Mouse (Mus musculus) E14TG2a.4 (cell line): ENCODE data around the gene Nol3.
A peak's percentile ranks its signal among the peaks of the same experiment; 100 is the strongest.

Experiments used
- H3K27me3 ChIP-seq: 2 replicates; pipeline ENCODE4 v1.6.1; 2014; ENCODE audit warnings: low read length, control low read depth; ENCODE audit not compliant: insufficient read depth
- H3K36me3 ChIP-seq: 2 replicates; pipeline ENCODE4 v1.6.1; 2014; ENCODE audit warnings: low read length, control low read depth; ENCODE audit not compliant: insufficient read depth
- H3K4me1 ChIP-seq: replicated peaks from 2 replicates; pipeline ENCODE4 v1.6.1; 2014; ENCODE audit warnings: low read depth, low read length, control low read depth
- H3K4me3 ChIP-seq: replicated peaks from 2 replicates; pipeline ENCODE4 v1.5.1; 2014; ENCODE audit warnings: mild to moderate bottlenecking, low read length
- H3K9me3 ChIP-seq: 2 replicates; pipeline ENCODE4 v1.6.1; 2014; ENCODE audit warnings: low read length, control low read depth
- CTCF ChIP-seq: conservative IDR thresholded peaks from 2 replicates; pipeline ENCODE4 v1.5.1; 2014; ENCODE audit warnings: low read length
- NANOG ChIP-seq: IDR thresholded peaks from 2 replicates; pipeline ENCODE4 v1.6.1; 2014; ENCODE audit warnings: borderline replicate concordance, low read length, mixed read lengths
- POU5F1 ChIP-seq: IDR thresholded peaks from 2 replicates; pipeline ENCODE4 v1.6.1; 2014; ENCODE audit warnings: low read length, borderline replicate concordance

Gene Nol3

GRCm38 (mm10) chr8:105306146-105306691, 30.3 kb downstream of the Nol3 start:
- TF ChIP-seq POU5F1 (no peak), NANOG (no peak), CTCF (no peak)

GRCm38 (mm10) chr8:105307670-105308069, 31.7 kb downstream of the Nol3 start:
- no peak overlapping the region for H3K4me3 ChIP-seq
- peaks cover 48% of the 10 kb centered on the region for H3K4me1 ChIP-seq
- no peak for TF ChIP-seq NANOG
- no peak for TF ChIP-seq CTCF
- TF ChIP-seq POU5F1, result no peak
- H3K9me3 ChIP-seq, result no peaks in the 10 kb centered on the region
- H3K36me3 ChIP-seq, result peaks cover 86% of the 10 kb centered on the region
- H3K27me3 ChIP-seq, result no peaks in the 10 kb centered on the region

More at GRCm38 (mm10) chr8:105306146-105306691, 30.3 kb downstream of the Nol3 start:
- H3K9me3 ChIP-seq, result no peaks in the 10 kb centered on the region
- H3K4me3 ChIP-seq, result peak overlapping the region; percentile 71; the same call in 1 of the 2 replicates
- H3K36me3 ChIP-seq, result peaks cover 86% of the 10 kb centered on the region
- no peaks in the 10 kb centered on the region for H3K27me3 ChIP-seq
- H3K4me1 ChIP-seq, result peaks cover 59% of the 10 kb centered on the region

GRCm38 (mm10) chr8:105308428-105308827, 32.5 kb downstream of the Nol3 start:
- H3K36me3 ChIP-seq, result peaks cover 86% of the 10 kb centered on the region
- peaks cover 40% of the 10 kb centered on the region for H3K4me1 ChIP-seq
- H3K4me3 ChIP-seq, result no peak overlapping the region
- H3K27me3 ChIP-seq, result no peaks in the 10 kb centered on the region
- no peaks in the 10 kb centered on the region for H3K9me3 ChIP-seq
- TF ChIP-seq NANOG, result no peak
- no peak for TF ChIP-seq POU5F1
- no peak for TF ChIP-seq CTCF

GRCm38 (mm10) chr8:105309142-105309847, 33.4 kb downstream of the Nol3 start:
- H3K27me3 ChIP-seq, result no peaks in the 10 kb centered on the region
- H3K4me3 ChIP-seq, result no peak overlapping the region
- peaks cover 86% of the 10 kb centered on the region for H3K36me3 ChIP-seq
- H3K4me1 ChIP-seq, result peaks cover 32% of the 10 kb centered on the region
- TF ChIP-seq NANOG, result no peak
- TF ChIP-seq CTCF, result no peak
- no peak for TF ChIP-seq POU5F1
- no peaks in the 10 kb centered on the region for H3K9me3 ChIP-seq

- Histone ChIP-seq H3K4me3 (no peak overlapping the region), H3K4me1 (peaks cover 23% of the 10 kb centered on the region), H3K27me3 (no peaks in the 10 kb centered on the region), H3K36me3 (peaks cover 87% of the 10 kb centered on the region), H3K9me3 (no peaks in the 10 kb centered on the region)
- TF ChIP-seq POU5F1, result no peak
- TF ChIP-seq CTCF, result no peak
- TF ChIP-seq NANOG, result no peak
These were observed 34.2 kb downstream of the Nol3 start for GRCm38 (mm10) chr8:105310118-105310517.

GRCm38 (mm10) chr8:105311718-105312117, 35.8 kb downstream of the Nol3 start:
- Histone ChIP-seq H3K27me3 (no peaks in the 10 kb centered on the region), H3K36me3 (peaks cover 95% of the 10 kb centered on the region), H3K4me1 (peaks cover 7% of the 10 kb centered on the region), H3K9me3 (no peaks in the 10 kb centered on the region), H3K4me3 (no peak overlapping the region)
- TF ChIP-seq NANOG (no peak), POU5F1 (no peak), CTCF (no peak)

GRCm38 (mm10) chr8:105312891-105313481, 37.0 kb downstream of the Nol3 start:
- no peaks in the 10 kb centered on the region for H3K27me3 ChIP-seq
- H3K4me3 ChIP-seq, result no peak overlapping the region
- TF ChIP-seq CTCF (no peak), POU5F1 (no peak), NANOG (no peak)
- 0 out of 2 replicates have a peak, but pooled peaks cover 5% of the 10 kb centered on the region for H3K4me1 ChIP-seq
- H3K9me3 ChIP-seq, result no peaks in the 10 kb centered on the region
- peaks cover 93% of the 10 kb centered on the region for H3K36me3 ChIP-seq

- Histone ChIP-seq H3K4me3 (no peak overlapping the region), H3K27me3 (no peaks in the 10 kb centered on the region), H3K36me3 (peaks cover 91% of the 10 kb centered on the region), H3K4me1 (0 out of 2 replicates have a peak, but pooled peaks cover 3% of the 10 kb centered on the region), H3K9me3 (no peaks in the 10 kb centered on the region)
- no peak for TF ChIP-seq POU5F1
- no peak for TF ChIP-seq NANOG
- TF ChIP-seq CTCF, result no peak
These were observed 37.9 kb downstream of the Nol3 start for GRCm38 (mm10) chr8:105313622-105314402.
